Mouse (Mus musculus) E14TG2a.4 (cell line): Measurements from ENCODE around the gene Cmtm6.

Experiments used
- H3K27me3 ChIP-seq: 2 replicates; pipeline ENCODE4 v1.6.1; 2014; ENCODE audit warnings: low read length, control low read depth; ENCODE audit not compliant: insufficient read depth
- H3K36me3 ChIP-seq: 2 replicates; pipeline ENCODE4 v1.6.1; 2014; ENCODE audit warnings: low read length, control low read depth; ENCODE audit not compliant: insufficient read depth
- H3K4me1 ChIP-seq: replicated peaks from 2 replicates; pipeline ENCODE4 v1.6.1; 2014; ENCODE audit warnings: low read depth, low read length, control low read depth
- H3K4me3 ChIP-seq: replicated peaks from 2 replicates; pipeline ENCODE4 v1.5.1; 2014; ENCODE audit warnings: mild to moderate bottlenecking, low read length
- H3K9me3 ChIP-seq: 2 replicates; pipeline ENCODE4 v1.6.1; 2014; ENCODE audit warnings: low read length, control low read depth
- CTCF ChIP-seq: conservative IDR thresholded peaks from 2 replicates; pipeline ENCODE4 v1.5.1; 2014; ENCODE audit warnings: low read length
- NANOG ChIP-seq: IDR thresholded peaks from 2 replicates; pipeline ENCODE4 v1.6.1; 2014; ENCODE audit warnings: borderline replicate concordance, low read length, mixed read lengths
- POU5F1 ChIP-seq: IDR thresholded peaks from 2 replicates; pipeline ENCODE4 v1.6.1; 2014; ENCODE audit warnings: low read length, borderline replicate concordance

Cmtm6 gene

GRCm38 (mm10) chr9:114742731-114743130 lies 11.8 kb downstream of the Cmtm6 start:
- no peaks in the 10 kb centered on the region for H3K9me3 ChIP-seq
- peaks cover 24% of the 10 kb centered on the region for H3K4me1 ChIP-seq
- peaks cover 91% of the 10 kb centered on the region for H3K36me3 ChIP-seq
- TF ChIP-seq NANOG (no peak), POU5F1 (no peak), CTCF (no peak)
- H3K27me3 ChIP-seq = no peaks in the 10 kb centered on the region
- no peak overlapping the region for H3K4me3 ChIP-seq

DNA sequence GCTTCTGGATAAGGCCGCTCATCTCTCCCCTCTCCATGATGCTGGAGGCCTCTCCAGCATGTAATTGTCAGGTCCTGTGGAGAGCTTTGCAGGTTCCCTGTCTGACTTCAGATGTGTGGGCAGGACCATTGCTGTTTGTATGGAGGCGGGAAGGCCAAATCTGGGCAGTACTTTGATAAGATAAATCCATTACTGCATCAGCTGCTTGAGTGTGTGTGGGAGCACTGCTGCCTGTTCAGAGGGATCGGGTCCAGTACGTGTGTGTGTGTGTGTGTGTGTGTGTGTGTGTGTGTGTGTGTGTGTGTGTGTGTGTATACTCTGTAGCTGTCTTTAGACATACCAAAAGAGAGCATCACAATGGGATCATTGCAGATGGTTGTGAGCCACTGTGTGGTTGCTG lies 14.2 kb downstream of the Cmtm6 start:
- H3K9me3 ChIP-seq = no peaks in the 10 kb centered on the region
- no peak overlapping the region for H3K4me3 ChIP-seq
- peaks cover 90% of the 10 kb centered on the region for H3K36me3 ChIP-seq
- TF ChIP-seq NANOG (no peak), POU5F1 (no peak), CTCF (no peak)
- peaks cover 33% of the 10 kb centered on the region for H3K4me1 ChIP-seq
- no peaks in the 10 kb centered on the region for H3K27me3 ChIP-seq

GRCm38 (mm10) chr9:114745654-114746053 lies 14.7 kb downstream of the Cmtm6 start:
- Histone ChIP-seq H3K27me3 (no peaks in the 10 kb centered on the region), H3K4me1 (peaks cover 31% of the 10 kb centered on the region), H3K9me3 (no peaks in the 10 kb centered on the region), H3K36me3 (peaks cover 90% of the 10 kb centered on the region), H3K4me3 (no peak overlapping the region)
- TF ChIP-seq NANOG (no peak), POU5F1 (no peak), CTCF (no peak)

DNA sequence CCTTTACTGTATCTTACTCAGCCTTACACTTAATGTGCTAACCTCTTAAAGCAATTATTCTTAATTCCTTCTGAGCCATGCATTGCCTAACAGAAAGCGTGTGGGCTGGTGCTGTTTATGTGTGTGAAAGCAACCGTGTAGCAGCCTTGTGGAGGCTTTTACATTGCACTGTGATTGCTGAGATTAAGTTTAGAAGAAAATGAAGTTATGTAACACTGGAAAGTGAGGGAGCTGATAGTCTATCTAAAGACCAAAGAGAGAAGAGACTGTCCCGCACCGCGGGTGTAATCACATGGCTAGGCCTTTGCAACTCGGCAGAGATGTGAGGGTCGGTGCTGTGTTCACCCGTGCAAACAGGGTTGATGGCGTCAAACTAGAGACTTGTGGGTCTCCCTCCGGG lies 16.1 kb downstream of the Cmtm6 start:
- no peaks in the 10 kb centered on the region for H3K27me3 ChIP-seq
- H3K9me3 ChIP-seq = no peaks in the 10 kb centered on the region
- H3K4me1 ChIP-seq = peaks cover 31% of the 10 kb centered on the region
- H3K4me3 ChIP-seq = peak overlapping the region; percentile 27; the same call in 1 of the 2 replicates
- peaks cover 82% of the 10 kb centered on the region for H3K36me3 ChIP-seq
- no peak for TF ChIP-seq POU5F1
- no peak for TF ChIP-seq CTCF
- no peak for TF ChIP-seq NANOG

DNA sequence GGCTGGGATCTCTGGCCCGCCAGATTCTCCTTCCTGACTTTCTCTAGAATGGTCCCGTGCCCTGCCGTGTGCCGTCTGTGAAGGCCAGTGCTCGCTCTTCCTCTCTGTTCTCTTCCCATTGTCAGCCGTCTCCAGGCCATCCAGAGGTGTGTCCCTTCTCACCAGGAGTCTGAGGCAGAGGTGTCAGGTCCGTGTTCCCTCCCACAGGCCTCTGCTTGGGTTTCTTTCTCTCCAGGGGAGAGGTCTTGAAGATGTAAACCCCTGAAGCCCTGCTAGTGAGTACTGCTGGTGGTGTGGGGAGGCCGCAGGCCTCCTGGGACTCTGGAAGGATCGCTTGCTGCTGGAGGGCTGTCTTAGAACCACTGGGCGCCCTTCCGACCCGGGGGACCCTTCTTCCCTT lies 16.6 kb downstream of the Cmtm6 start:
- TF ChIP-seq CTCF = no peak
- no peak for TF ChIP-seq POU5F1
- no peak for TF ChIP-seq NANOG
- peak overlapping the region; percentile 27; the same call in 1 of the 2 replicates for H3K4me3 ChIP-seq
- H3K27me3 ChIP-seq = no peaks in the 10 kb centered on the region
- H3K9me3 ChIP-seq = no peaks in the 10 kb centered on the region
- peaks cover 78% of the 10 kb centered on the region for H3K36me3 ChIP-seq
- peaks cover 35% of the 10 kb centered on the region for H3K4me1 ChIP-seq

DNA sequence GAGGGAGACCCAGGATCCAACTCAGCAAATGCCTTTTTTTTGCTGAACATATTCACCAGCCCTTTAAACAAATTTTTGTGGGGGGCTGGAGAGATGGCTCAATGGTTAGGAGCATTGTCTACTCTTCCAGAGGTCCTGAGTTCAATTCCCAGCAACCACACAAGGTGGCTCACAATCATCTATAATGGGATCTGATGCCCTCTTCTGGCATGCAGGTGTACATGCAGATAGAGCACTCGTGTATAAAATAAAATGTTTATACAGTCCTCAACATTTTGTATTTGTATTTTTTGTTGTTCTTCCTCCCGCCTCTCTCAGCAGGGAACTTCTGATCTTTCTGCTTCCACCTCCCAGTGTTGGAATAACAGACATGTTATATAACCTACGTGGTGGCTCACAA lies 20.7 kb downstream of the Cmtm6 start:
- H3K4me3 ChIP-seq = no peak overlapping the region
- H3K27me3 ChIP-seq = no peaks in the 10 kb centered on the region
- peaks cover 31% of the 10 kb centered on the region for H3K4me1 ChIP-seq
- H3K9me3 ChIP-seq = no peaks in the 10 kb centered on the region
- H3K36me3 ChIP-seq = peaks cover 62% of the 10 kb centered on the region
- no peak for TF ChIP-seq POU5F1
- TF ChIP-seq CTCF = peak; percentile 25

- TF ChIP-seq POU5F1 (no peak), CTCF (no peak), NANOG (no peak)
- Histone ChIP-seq H3K9me3 (no peaks in the 10 kb centered on the region), H3K4me1 (peaks cover 29% of the 10 kb centered on the region), H3K4me3 (no peak overlapping the region), H3K36me3 (peaks cover 62% of the 10 kb centered on the region), H3K27me3 (no peaks in the 10 kb centered on the region)
Measured at GRCm38 (mm10) chr9:114752311-114752710, 21.4 kb downstream of the Cmtm6 start.

DNA sequence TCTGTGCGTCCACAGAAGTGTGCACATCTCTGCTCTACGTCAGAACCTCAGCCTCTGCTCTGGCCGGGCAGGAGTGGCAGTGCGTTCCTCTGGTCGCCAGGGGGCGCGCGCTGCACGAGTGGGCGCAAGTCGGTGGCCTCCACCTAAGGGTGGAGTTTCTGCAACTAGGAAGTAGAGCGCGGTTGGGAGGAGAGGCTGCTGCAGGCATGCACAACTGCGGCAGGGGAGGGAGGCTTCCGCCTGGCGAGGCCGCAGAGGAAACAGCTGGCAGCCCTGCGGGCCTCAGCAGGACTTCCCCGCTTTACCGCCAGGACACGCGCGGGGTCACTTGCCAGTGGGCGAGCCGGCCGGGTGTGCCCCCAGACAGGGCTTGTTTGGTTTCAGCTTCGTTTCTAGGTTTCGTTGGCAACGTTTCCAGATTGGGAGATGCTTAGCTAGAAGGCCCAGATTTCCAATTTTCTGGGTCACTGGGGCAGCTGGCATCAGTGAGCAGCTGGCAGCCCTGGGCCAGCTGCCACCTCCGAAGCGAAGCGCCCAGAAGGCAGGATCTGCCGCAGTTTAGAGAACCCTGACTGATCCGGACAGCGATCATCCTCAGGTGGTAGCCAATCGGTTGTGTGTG lies 22.1 kb downstream of the Cmtm6 start:
- peak overlapping the region; percentile 81 for H3K4me3 ChIP-seq
- TF ChIP-seq NANOG (no peak), CTCF (peak; percentile 84), POU5F1 (no peak)
- peaks cover 29% of the 10 kb centered on the region for H3K4me1 ChIP-seq
- peaks cover 57% of the 10 kb centered on the region for H3K36me3 ChIP-seq
- H3K9me3 ChIP-seq = no peaks in the 10 kb centered on the region
- no peaks in the 10 kb centered on the region for H3K27me3 ChIP-seq

- Histone ChIP-seq H3K9me3 (no peaks in the 10 kb centered on the region), H3K36me3 (peaks cover 75% of the 10 kb centered on the region), H3K4me3 (no peak overlapping the region), H3K4me1 (peaks cover 59% of the 10 kb centered on the region), H3K27me3 (no peaks in the 10 kb centered on the region)
- no peak for TF ChIP-seq POU5F1
- no peak for TF ChIP-seq CTCF
Measured at GRCm38 (mm10) chr9:114758272-114758671, 27.4 kb downstream of the Cmtm6 start.
